Mouse (Mus musculus) limb, embryonic 12.5 days (tissue): ENCODE measurements at regions not wholly inside any gene's neighbourhood (a gene's known extent, or its start where the extent isn't known, plus 50 kb on each side); places are given as distances from the start of the nearest gene placed in this dataset.
"Not testable (repeated sequence)": the region's sequence is repeated elsewhere in the genome, so short reads cannot be mapped to it uniquely, and the experiment has no call there.

ENCODE experiments used
- ATAC-seq: fragments of 200-750 bp; cut with Nextera tagmentation; 2 replicates; pipeline ENCODE4 v1.8.0; 2017; ENCODE audit warnings: low read depth, moderate TSS enrichment; ENCODE audit not compliant: insufficient number of reproducible peaks, insufficient read depth, low FRiP score, low TSS enrichment
- H3K27ac ChIP-seq: fragments of 300-500 bp; sonication (generic); 2 replicates; pipeline ENCODE4 v1.5.1; 2016; ENCODE audit warnings: mild to moderate bottlenecking, moderate library complexity
- H3K27me3 ChIP-seq: fragments of 300-500 bp; sonication (generic); 2 replicates; pipeline ENCODE4 v1.6.1; 2016; ENCODE audit warnings: mild to moderate bottlenecking, moderate library complexity
- H3K36me3 ChIP-seq: fragments of 300-500 bp; sonication (generic); 2 replicates; pipeline ENCODE4 v1.6.1; 2016; ENCODE audit warnings: mild to moderate bottlenecking, moderate library complexity
- H3K4me1 ChIP-seq: fragments of 300-500 bp; sonication (generic); replicated peaks from 2 replicates; pipeline ENCODE4 v1.6.1; 2016
- H3K4me2 ChIP-seq: fragments of 300-500 bp; sonication (generic); 2 replicates; pipeline ENCODE4 v1.6.1; 2016; ENCODE audit warnings: mild to moderate bottlenecking, moderate library complexity
- H3K4me3 ChIP-seq: fragments of 300-500 bp; sonication (generic); replicated peaks from 2 replicates; pipeline ENCODE4 v1.5.1; 2016; ENCODE audit warnings: mild to moderate bottlenecking
- H3K9ac ChIP-seq: fragments of 300-500 bp; sonication (generic); replicated peaks from 2 replicates; pipeline ENCODE4 v1.6.1; 2016; ENCODE audit warnings: mild to moderate bottlenecking, moderate library complexity
- H3K9me3 ChIP-seq: fragments of 300-500 bp; sonication (generic); 2 replicates; pipeline ENCODE4 v1.6.1; 2016; ENCODE audit warnings: mild to moderate bottlenecking, moderate library complexity
- WGBS: fragments of 180-500 bp; shearing (Covaris S2); methylation state at CpG from one replicate; pipeline ENCODE4 v1.1.7; 2016; 5-methylcytosine and 5-hydroxymethylcytosine counted together

DNA sequence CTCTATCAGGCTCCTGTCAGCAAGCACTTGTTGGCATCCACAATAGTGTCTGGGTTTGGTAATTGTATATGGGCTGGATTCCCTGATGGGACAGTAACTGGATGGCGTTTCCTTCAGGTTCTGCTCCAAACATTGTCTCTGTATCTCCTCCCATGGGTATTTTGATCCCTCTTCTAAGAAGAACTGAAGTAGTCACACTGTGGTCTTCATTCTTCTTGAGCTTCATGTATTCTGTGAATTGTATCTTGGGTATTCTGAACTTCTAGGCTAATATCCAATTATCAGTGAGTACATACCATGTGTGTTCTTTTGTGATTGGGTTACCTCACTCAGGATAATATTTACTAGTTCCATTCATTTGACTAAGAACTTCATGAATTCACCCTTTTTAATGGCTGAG is 119.2 kb upstream of the Gm21119 start:
- not testable (repeated sequence) for H3K9ac ChIP-seq, H3K4me3 ChIP-seq, ATAC-seq, H3K9me3 ChIP-seq, H3K4me2 ChIP-seq, H3K27me3 ChIP-seq, H3K27ac ChIP-seq, H3K4me1 ChIP-seq, H3K36me3 ChIP-seq
- no CpG with 5 or more reads among the region's 1 CpGs for WGBS

DNA sequence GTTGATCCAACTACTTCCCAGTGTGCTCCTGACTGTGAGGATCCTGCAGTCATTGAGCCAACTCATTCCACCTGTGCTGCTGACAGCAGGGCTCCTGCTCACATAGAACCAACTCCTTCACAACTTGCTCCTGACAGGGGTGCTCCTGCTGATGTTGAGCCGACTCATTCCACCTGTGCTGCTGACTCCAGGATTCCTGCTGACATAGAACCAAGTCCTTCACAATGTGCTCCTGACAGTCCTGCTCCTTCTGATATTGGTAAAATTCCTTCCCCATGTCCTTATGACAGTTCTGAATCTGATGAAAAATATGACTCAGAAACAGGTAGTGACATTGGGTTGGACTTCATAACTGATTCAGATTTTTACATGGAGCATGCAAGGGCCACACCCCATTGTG is 100.8 kb upstream of the Gm21119 start:
- not testable (repeated sequence) for H3K4me1 ChIP-seq, H3K27ac ChIP-seq, H3K4me2 ChIP-seq, H3K36me3 ChIP-seq, H3K4me3 ChIP-seq, H3K9ac ChIP-seq, ATAC-seq, H3K27me3 ChIP-seq
- WGBS, result 81% methylated on average over 1 of the region's 1 CpGs
- H3K9me3 ChIP-seq, result peaks cover 10% of the 10 kb centered on the region

GRCm38 (mm10) chr8:20516324-20516830 is 98.3 kb upstream of the Gm21119 start:
- H3K4me1 ChIP-seq, H3K27ac ChIP-seq, H3K9ac ChIP-seq, H3K27me3 ChIP-seq, ATAC-seq, H3K4me3 ChIP-seq, H3K4me2 ChIP-seq, H3K36me3 ChIP-seq: not testable (repeated sequence)
- H3K9me3 ChIP-seq, result peaks cover 10% of the 10 kb centered on the region
- WGBS, result 81% methylated on average over 3 of the region's 3 CpGs

DNA sequence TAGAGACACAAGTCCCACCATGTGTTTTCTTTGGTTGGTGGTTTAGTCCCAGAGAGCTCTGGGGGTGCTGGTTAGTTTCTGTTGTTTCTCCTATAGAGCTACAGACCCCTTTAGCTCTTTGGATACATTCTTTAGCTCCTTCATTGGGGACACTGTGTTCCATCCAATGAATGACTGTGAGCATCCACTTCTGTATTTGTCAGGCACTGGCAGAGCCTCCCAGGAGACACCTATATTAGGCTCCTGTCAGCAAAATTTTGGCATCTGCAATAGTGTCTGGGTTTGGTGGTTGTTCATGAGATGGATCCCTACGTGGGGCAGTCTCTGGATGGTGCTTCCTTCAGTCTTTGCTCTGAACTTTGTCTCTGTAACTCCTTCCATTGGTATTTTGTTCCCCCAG is 97.2 kb upstream of the Gm21119 start:
- H3K36me3 ChIP-seq, result not testable (repeated sequence)
- WGBS, result 42% methylated on average over 1 of the region's 1 CpGs

DNA sequence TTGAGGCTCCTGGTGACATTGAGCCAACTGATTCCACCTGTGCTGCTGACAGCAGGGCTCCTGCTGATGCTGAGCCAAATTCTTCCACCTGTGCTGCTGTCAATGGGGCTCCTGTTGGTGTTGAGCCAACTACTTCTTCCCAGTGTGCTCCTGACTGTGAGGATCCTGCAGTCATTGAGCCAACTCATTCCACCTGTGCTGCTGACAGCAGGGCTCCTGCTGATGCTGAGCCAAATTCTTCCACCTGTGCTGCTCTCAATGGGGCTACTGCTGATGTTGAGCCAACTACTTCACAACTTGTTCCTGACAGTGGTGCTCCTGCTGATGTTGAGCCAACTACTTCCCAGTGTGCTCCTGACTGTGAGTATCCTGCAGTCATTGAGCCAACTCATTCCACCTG is 90.2 kb upstream of the Gm21119 start:
- H3K4me1 ChIP-seq, H3K4me3 ChIP-seq, ATAC-seq, H3K4me2 ChIP-seq, H3K9me3 ChIP-seq, H3K27me3 ChIP-seq, H3K9ac ChIP-seq, H3K27ac ChIP-seq, H3K36me3 ChIP-seq: not testable (repeated sequence)

More for the DNA sequence above, 97.2 kb upstream of the Gm21119 start:
- not testable (repeated sequence) for H3K4me1 ChIP-seq, H3K27ac ChIP-seq, H3K27me3 ChIP-seq, ATAC-seq, H3K4me3 ChIP-seq, H3K9ac ChIP-seq, H3K4me2 ChIP-seq
- peaks cover 10% of the 10 kb centered on the region for H3K9me3 ChIP-seq

DNA sequence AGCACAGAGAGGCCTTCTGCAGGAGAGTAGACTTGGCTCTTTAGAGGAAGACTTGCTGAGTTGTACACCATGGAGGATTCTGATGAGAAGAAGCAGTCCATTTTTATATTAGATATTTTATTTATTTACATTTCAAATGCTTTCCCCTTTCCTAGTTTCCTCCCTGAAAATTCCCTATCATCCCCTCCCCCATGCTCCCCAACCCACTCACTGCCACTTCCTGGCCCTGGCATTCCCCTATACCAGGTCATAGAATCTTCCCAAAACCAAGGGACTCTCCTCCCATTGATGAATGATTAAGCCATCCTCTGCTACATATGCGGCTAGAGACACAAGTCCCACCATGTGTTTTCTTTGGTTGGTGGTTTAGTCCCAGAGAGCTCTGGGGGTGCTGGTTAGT is 85.7 kb upstream of the Gm21119 start:
- not testable (repeated sequence) for H3K4me1 ChIP-seq, H3K9ac ChIP-seq, H3K4me2 ChIP-seq, H3K4me3 ChIP-seq, H3K27me3 ChIP-seq, H3K36me3 ChIP-seq, H3K9me3 ChIP-seq, H3K27ac ChIP-seq, ATAC-seq
- no CpG with 5 or more reads among the region's 1 CpGs for WGBS

- not testable (repeated sequence) for H3K36me3 ChIP-seq, H3K4me2 ChIP-seq, H3K9me3 ChIP-seq, ATAC-seq, H3K27ac ChIP-seq, H3K4me3 ChIP-seq, H3K4me1 ChIP-seq, H3K9ac ChIP-seq, H3K27me3 ChIP-seq
- WGBS, result 92% methylated on average over 4 of the region's 4 CpGs
Observed at GRCm38 (mm10) chr8:20539031-20539430, 75.7 kb upstream of the Gm21119 start.

GRCm38 (mm10) chr8:20544084-20544483 is 70.6 kb upstream of the Gm21119 start:
- not testable (repeated sequence) for H3K4me2 ChIP-seq, H3K4me3 ChIP-seq, ATAC-seq, H3K36me3 ChIP-seq, H3K4me1 ChIP-seq, H3K9me3 ChIP-seq, H3K27ac ChIP-seq, H3K27me3 ChIP-seq, H3K9ac ChIP-seq
- WGBS, result 88% methylated on average over 2 of the region's 2 CpGs

DNA sequence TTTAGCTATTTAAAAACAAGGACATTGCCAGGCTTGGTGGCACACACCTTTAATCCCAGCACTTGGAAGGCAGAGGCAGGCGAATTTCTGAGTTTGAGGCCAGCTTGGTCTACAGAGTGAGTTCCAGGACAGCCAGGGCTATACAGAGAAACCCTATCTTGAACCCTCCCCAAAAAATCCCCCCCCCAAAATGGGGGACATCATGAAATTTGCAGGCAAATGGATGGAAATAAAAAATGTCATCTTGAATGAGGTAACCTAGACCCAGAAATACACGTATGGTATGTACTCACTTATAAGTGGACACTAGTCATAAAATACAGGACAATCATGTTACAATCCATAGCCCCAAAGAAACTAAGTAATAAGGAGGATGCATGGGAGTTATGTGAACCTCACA is 69.4 kb upstream of the Gm21119 start:
- H3K36me3 ChIP-seq, ATAC-seq, H3K4me1 ChIP-seq, H3K4me3 ChIP-seq, H3K27me3 ChIP-seq, H3K27ac ChIP-seq, H3K4me2 ChIP-seq, H3K9me3 ChIP-seq, H3K9ac ChIP-seq: not testable (repeated sequence)
- 30% methylated on average over 1 of the region's 2 CpGs for WGBS

GRCm38 (mm10) chr8:20546401-20546800 is 68.3 kb upstream of the Gm21119 start:
- not testable (repeated sequence) for H3K9ac ChIP-seq, H3K36me3 ChIP-seq, H3K27me3 ChIP-seq, ATAC-seq, H3K27ac ChIP-seq, H3K4me3 ChIP-seq, H3K4me1 ChIP-seq, H3K4me2 ChIP-seq, H3K9me3 ChIP-seq
- WGBS, result 50% methylated on average over 2 of the region's 3 CpGs

GRCm38 (mm10) chr8:20550054-20550778 is 64.5 kb upstream of the Gm21119 start:
- Histone ChIP-seq H3K4me2 (peak overlapping the region; percentile 45), H3K9ac (peak overlapping the region; percentile 90), H3K4me3 (peak overlapping the region; percentile 60), H3K27ac (peak overlapping the region; percentile 88)
- not testable (repeated sequence) for H3K36me3 ChIP-seq, H3K9me3 ChIP-seq, H3K4me1 ChIP-seq, H3K27me3 ChIP-seq
- WGBS, result 11% methylated on average over 64 of the region's 64 CpGs
- peak; percentile 99 for ATAC-seq

GRCm38 (mm10) chr8:20556501-20557181 is 58.1 kb upstream of the Gm21119 start:
- not testable (repeated sequence) for H3K36me3 ChIP-seq, H3K27ac ChIP-seq, H3K27me3 ChIP-seq, H3K4me1 ChIP-seq, H3K9me3 ChIP-seq, H3K4me2 ChIP-seq, H3K4me3 ChIP-seq, H3K9ac ChIP-seq
- ATAC-seq, result peak; percentile 61
- WGBS, result no CpG with 5 or more reads among the region's 6 CpGs
